Mouse (Mus musculus) G1E (cell line): ENCODE data around the gene Dop1b. TPM values are rescaled to one million over a fixed set of nuclear protein-coding genes. Genes with fewer than 3 reads are reported as not detected.

Experiments
- ATAC-seq: 2 replicates; pipeline ENCODE4 v1.8.0; 2016; ENCODE audit warnings: mild to moderate bottlenecking; ENCODE audit not compliant: insufficient number of reproducible peaks, poor library complexity, low FRiP score, severe bottlenecking; ENCODE audit errors: extremely low read depth
- DNase-seq: peaks from one replicate; pipeline ENCODE4 v3.0.0; 2012; ENCODE audit warnings: low spot score
- H3K27me3 ChIP-seq: 2 replicates; pipeline ENCODE4 v1.6.1; 2012; ENCODE audit warnings: mild to moderate bottlenecking, low read length, inconsistent platforms; ENCODE audit not compliant: insufficient read depth
- H3K36me3 ChIP-seq: replicated peaks from 2 replicates; pipeline ENCODE3; 2012; ENCODE audit warnings: mild to moderate bottlenecking, inconsistent platforms
- H3K4me1 ChIP-seq: 2 replicates; pipeline ENCODE4 v1.6.1; 2012; ENCODE audit warnings: low read depth, low read length, inconsistent platforms, mixed read lengths; ENCODE audit not compliant: insufficient read depth
- H3K4me3 ChIP-seq: 2 replicates; pipeline ENCODE4 v1.5.1; 2012; ENCODE audit warnings: low read depth, mild to moderate bottlenecking, inconsistent platforms, low read length, moderate library complexity, mixed read lengths
- H3K9me3 ChIP-seq: replicated peaks from 2 replicates; pipeline ENCODE4 v1.6.1; 2012; ENCODE audit warnings: inconsistent platforms
- CTCF ChIP-seq: IDR thresholded peaks from 2 replicates; pipeline ENCODE4 v1.5.1; 2012; ENCODE audit warnings: low read depth, low read length, inconsistent platforms, mixed read lengths
- GATA1 ChIP-seq: IDR thresholded peaks from 2 replicates; pipeline ENCODE4 v1.6.1; 2012; ENCODE audit warnings: borderline replicate concordance, low read length, inconsistent platforms, mixed read lengths
- GATA2 ChIP-seq: IDR thresholded peaks from 2 replicates; pipeline ENCODE4 v1.6.1; 2012; ENCODE audit warnings: low read depth, low read length, inconsistent platforms, borderline replicate concordance
- POLR2AphosphoS5 ChIP-seq: IDR thresholded peaks from 2 replicates; pipeline ENCODE4 v1.6.1; 2012; ENCODE audit warnings: low read depth, low read length, inconsistent platforms; ENCODE audit not compliant: insufficient replicate concordance
- TAL1 ChIP-seq: conservative IDR thresholded peaks from 2 replicates; pipeline ENCODE4 v1.6.1; 2012; ENCODE audit warnings: low read depth, low read length, inconsistent platforms, mixed read lengths
- polyA plus RNA-seq: library from polyadenylated mRNA; stranded (reverse); fragments of >175 nt; gene quantifications from 2 replicates; pipeline ENCODE4 v1.2.3, GENCODE M21; 2012
- total RNA-seq, 2 experiments: library from RNA; stranded (forward) in 1 of 2; stranded (reverse) in 1 of 2; fragments of 200-1000 nt in 1 of 2; fragments of >200 nt in 1 of 2; fragmentation: Nextera tagmentation in 1 of 2; gene quantifications; 2 replicates each; pipeline ENCODE4 v1.2.3; 2014 to 2017

Dop1b gene
- total and polyA plus RNA-seq, 3 experiments, result 1.2 to 3.2 (median 1.6) TPM

DNA sequence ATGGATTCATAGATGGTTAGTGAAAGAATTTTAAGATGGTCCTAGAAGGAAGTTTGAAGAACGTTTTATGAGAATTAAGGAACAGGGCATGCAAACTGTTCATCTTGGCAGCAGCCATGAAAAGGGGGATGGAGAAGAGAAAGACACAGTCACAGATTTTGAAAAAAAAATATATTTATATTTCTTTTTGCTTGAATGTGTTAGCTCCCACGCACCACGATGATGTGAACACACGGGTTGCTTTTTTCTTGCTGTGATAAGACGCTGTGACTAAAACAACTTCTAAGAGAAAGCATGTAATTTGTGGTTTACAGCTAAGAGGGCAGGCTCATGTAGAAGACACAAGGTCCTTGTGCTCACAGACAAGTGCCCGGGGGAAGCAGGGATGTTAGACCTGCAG, 115.2 kb downstream of the Dop1b start:
- DNase-seq (no peak), ATAC-seq (no peak)
- Histone ChIP-seq H3K4me1 (peaks cover 7% of the 10 kb centered on the region), H3K9me3 (peaks cover 7% of the 10 kb centered on the region; the same call in 1 of the 2 replicates), H3K27me3 (peaks cover 3% of the 10 kb centered on the region; the same call in 1 of the 2 replicates), H3K4me3 (no peak overlapping the region), H3K36me3 (no peaks in the 10 kb centered on the region)
- TF ChIP-seq TAL1 (no peak), POLR2AphosphoS5 (no peak), CTCF (no peak), GATA2 (no peak), GATA1 (no peak)

DNA sequence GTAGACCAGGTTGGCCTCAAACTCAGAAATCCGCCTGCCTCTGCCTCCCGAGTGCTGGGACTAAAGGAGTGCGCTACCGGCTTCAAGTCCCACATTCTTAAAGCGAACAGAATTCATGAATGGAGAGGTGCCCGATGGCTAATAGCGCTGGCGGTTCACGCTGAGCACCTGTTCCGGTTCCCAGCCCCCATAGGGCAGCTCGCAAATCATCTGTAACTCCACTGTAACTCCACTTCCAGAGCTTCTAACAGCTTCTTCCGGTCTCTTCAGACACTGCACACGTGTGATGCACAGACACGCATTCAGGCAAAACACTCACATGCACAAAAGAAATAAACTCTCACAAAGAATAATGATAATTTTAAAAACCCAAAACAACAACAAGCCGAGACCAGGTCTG, 117.8 kb downstream of the Dop1b start:
- H3K36me3 ChIP-seq, result peaks cover 10% of the 10 kb centered on the region
- no peak for DNase-seq
- peaks cover 5% of the 10 kb centered on the region; the same call in 1 of the 2 replicates for H3K9me3 ChIP-seq

DNA sequence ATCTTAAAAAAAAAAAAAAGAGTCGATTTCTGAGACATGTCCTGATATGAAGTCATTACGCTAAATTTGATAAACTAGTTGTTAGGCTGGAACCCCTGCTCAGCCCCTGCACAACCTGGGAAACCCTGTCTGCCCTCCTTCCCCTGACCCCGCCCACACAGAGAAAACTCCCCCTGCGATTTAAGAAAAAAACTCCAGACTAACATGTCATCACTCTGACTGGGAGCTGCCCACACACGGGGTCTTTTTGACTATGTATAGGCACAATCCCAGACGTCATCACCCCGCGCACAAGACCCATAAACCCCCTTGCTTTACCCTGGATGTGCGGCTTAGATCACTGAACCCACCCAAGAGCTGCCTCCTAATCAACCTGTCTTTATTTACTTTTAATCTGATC, 118.4 kb downstream of the Dop1b start:
- peaks cover 26% of the 10 kb centered on the region for H3K4me1 ChIP-seq
- no peak for ATAC-seq
- DNase-seq, result no peak
- H3K36me3 ChIP-seq, result peaks cover 16% of the 10 kb centered on the region
- no peak overlapping the region for H3K4me3 ChIP-seq
- H3K27me3 ChIP-seq, result peaks cover 3% of the 10 kb centered on the region; the same call in 1 of the 2 replicates
- TF ChIP-seq TAL1, result no peak
- TF ChIP-seq CTCF, result no peak
- no peak for TF ChIP-seq GATA1
- TF ChIP-seq POLR2AphosphoS5, result no peak
- no peak for TF ChIP-seq GATA2
- peaks cover 5% of the 10 kb centered on the region; the same call in 1 of the 2 replicates for H3K9me3 ChIP-seq

More for the DNA sequence above, 117.8 kb downstream of the Dop1b start:
- ATAC-seq, result no peak
- H3K4me3 ChIP-seq, result no peak overlapping the region
- TF ChIP-seq POLR2AphosphoS5 (no peak), GATA1 (no peak), GATA2 (no peak), TAL1 (no peak), CTCF (no peak)
- peaks cover 3% of the 10 kb centered on the region; the same call in 1 of the 2 replicates for H3K27me3 ChIP-seq
- H3K4me1 ChIP-seq, result peaks cover 20% of the 10 kb centered on the region

DNA sequence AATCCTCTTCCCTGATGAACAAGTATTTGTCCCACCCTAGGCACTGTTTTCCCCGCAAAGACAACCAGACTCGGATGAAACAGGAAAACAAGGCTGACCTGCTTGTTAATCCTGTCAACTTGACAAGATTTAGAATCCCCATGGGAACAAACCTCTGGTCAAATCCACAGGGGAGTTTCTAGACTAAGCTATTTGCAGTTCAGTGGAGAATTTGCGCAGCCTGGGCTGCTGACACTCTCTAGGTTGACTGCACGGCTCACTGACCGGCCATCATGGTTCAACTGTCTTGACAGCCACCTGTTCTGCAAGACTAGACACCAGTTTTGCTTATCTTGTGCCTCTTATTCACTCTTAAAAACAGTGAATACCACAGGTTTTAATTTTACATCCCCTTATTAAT, 119.2 kb downstream of the Dop1b start:
- Histone ChIP-seq H3K36me3 (peaks cover 24% of the 10 kb centered on the region), H3K4me3 (no peak overlapping the region), H3K9me3 (peaks cover 5% of the 10 kb centered on the region; the same call in 1 of the 2 replicates), H3K4me1 (peaks cover 31% of the 10 kb centered on the region), H3K27me3 (peaks cover 3% of the 10 kb centered on the region; the same call in 1 of the 2 replicates)
- no peak for ATAC-seq
- TF ChIP-seq GATA1 (no peak), POLR2AphosphoS5 (no peak), CTCF (no peak), TAL1 (no peak), GATA2 (no peak)
- no peak for DNase-seq

DNA sequence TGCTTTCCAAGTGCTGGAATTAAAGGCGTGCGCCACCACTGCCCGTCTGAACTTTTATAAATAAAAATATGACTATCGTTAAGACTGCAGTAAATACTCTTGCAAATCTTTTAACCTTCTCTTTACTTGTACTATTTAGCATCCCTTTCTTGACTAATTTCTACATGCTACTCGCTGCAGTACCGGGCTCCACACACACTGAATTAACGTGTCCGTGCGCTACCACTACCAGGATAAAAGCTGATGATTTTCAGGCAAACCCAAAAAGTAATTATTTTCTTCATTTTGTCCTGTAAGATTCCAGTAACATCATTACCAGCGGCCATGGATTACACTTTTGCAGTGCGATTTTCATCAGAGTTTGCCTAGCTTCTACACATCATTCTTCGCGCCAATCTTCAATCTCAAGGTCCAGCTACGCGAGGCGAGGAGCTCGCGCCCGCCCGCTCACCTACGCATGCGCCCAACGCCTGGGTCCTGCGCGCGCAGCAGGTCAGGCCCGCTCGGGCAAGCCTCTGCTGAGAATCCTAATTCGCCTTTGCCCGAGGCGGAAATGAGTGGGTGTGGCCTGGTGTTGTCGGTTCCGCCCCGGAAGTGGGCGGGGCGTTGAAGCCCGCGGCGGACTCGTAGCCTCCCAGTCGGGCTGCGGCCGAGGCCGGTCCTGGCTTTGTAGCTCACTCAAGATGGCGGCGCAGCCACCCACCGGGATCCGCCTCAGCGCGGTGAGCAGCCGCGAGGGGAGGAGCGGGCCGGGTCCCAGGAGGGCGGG, 120.1 kb downstream of the Dop1b start, which contains the start of gene Morc3:
TSS of gene Morc3 (plus strand) at position 495 of the 769 bp plus-strand sequence.
- peaks cover 32% of the 10 kb centered on the region for H3K36me3 ChIP-seq
- H3K27me3 ChIP-seq, result no peaks in the 10 kb centered on the region
- TF ChIP-seq TAL1 (no peak), CTCF (no peak), POLR2AphosphoS5 (no peak), GATA2 (no peak), GATA1 (no peak)
- H3K9me3 ChIP-seq, result peaks cover 5% of the 10 kb centered on the region; the same call in 1 of the 2 replicates
- peak within 1 kb of the TSS; percentile 97 for H3K4me3 ChIP-seq
- ATAC-seq, result peak; percentile 94
- DNase-seq, result peak; percentile 83
- H3K4me1 ChIP-seq, result peaks cover 32% of the 10 kb centered on the region

DNA sequence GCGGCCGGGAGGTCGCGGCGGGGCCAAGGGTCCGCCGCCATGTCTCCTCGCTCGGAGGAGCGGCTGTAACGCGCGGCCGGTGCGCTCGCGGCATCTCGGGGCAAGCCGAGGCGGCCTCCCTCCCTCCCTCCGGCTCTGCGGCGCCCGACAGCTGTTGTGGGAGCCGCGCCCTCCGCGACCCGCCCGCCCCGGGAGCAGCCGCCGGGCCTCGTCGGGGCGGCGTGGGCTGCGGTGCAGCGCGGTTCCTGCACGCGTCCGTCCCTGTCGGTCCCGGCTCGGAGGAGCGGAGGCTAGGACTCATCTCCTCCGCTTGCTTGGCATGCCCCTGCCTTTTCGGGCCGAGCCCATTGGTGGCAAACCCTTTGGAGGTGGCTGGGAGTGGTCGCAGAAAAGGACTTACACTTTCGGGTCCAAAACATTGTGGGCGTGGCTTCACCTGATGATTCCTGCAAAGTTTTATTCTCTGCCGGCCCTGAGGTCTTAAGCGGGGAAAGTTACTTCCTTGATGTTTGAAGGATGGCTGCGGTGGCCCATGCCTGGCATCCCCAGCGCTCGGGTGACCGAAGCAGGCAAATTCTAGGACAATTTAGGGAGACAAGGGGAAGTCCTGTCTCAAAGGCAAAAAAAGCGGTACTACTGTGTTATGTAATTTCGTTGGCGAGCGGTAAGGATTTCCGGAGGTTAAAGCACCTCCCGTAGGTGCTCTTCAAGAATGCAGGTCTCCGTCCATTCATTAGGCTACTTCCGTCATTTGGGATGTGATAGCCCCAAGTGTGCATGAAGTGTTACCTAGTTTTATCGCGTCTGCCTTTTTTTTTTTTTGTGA, 121.0 kb downstream of the Dop1b start:
- DNase-seq, result no peak
- peaks cover 5% of the 10 kb centered on the region; the same call in 1 of the 2 replicates for H3K9me3 ChIP-seq
- peaks cover 39% of the 10 kb centered on the region for H3K36me3 ChIP-seq
- peaks cover 35% of the 10 kb centered on the region for H3K4me1 ChIP-seq
- peak overlapping the region; percentile 97 for H3K4me3 ChIP-seq
- no peaks in the 10 kb centered on the region for H3K27me3 ChIP-seq
- ATAC-seq, result no peak
- TF ChIP-seq POLR2AphosphoS5 (no peak), CTCF (no peak), GATA1 (no peak), GATA2 (no peak), TAL1 (no peak)
